Mouse (Mus musculus) CD4-positive helper T cell, adult 2 months (primary cell): ENCODE data around the gene Scaf8.

Experiments
- DNase-seq: peaks from one replicate; pipeline ENCODE4 v3.0.0-alpha.2; 2012; ENCODE audit warnings: low read depth, missing footprints, low spot score

Gene Scaf8

GRCm38 (mm10) chr17:3207529-3208240 is 92.9 kb downstream of the Scaf8 start:
- DNase-seq: no peak

- DNase-seq: no peak
Measured at GRCm38 (mm10) chr17:3208471-3208870, 93.7 kb downstream of the Scaf8 start.

GRCm38 (mm10) chr17:3209581-3209980 is 94.8 kb downstream of the Scaf8 start:
- peak; percentile 36 for DNase-seq

GRCm38 (mm10) chr17:3210134-3210533 is 95.4 kb downstream of the Scaf8 start:
- no peak for DNase-seq

GRCm38 (mm10) chr17:3212105-3212504 is 97.3 kb downstream of the Scaf8 start:
- DNase-seq: no peak

GRCm38 (mm10) chr17:3212886-3213285 is 98.1 kb downstream of the Scaf8 start:
- no peak for DNase-seq

- no peak for DNase-seq
Measured at GRCm38 (mm10) chr17:3214852-3215251, 100.1 kb downstream of the Scaf8 start.

- DNase-seq: no peak
Measured at GRCm38 (mm10) chr17:3217023-3217422, 102.3 kb downstream of the Scaf8 start.

GRCm38 (mm10) chr17:3218364-3218763 is 103.6 kb downstream of the Scaf8 start:
- no peak for DNase-seq

- DNase-seq: no peak
Measured at GRCm38 (mm10) chr17:3218916-3219315, 104.1 kb downstream of the Scaf8 start.

- DNase-seq: no peak
Measured at GRCm38 (mm10) chr17:3220201-3220600, 105.4 kb downstream of the Scaf8 start.

GRCm38 (mm10) chr17:3223071-3223470 is 108.3 kb downstream of the Scaf8 start:
- no peak for DNase-seq

- DNase-seq: no peak
Measured at GRCm38 (mm10) chr17:3223721-3224120, 108.9 kb downstream of the Scaf8 start.

GRCm38 (mm10) chr17:3224383-3225106 is 109.8 kb downstream of the Scaf8 start:
- peak; percentile 81 for DNase-seq

GRCm38 (mm10) chr17:3230231-3231000 is 115.6 kb downstream of the Scaf8 start:
- peak; percentile 57 for DNase-seq

GRCm38 (mm10) chr17:3232626-3233025 is 117.9 kb downstream of the Scaf8 start:
- no peak for DNase-seq

GRCm38 (mm10) chr17:3243672-3244071 is 128.9 kb downstream of the Scaf8 start:
- no peak for DNase-seq

GRCm38 (mm10) chr17:3244881-3245739 is 130.3 kb downstream of the Scaf8 start:
- DNase-seq: no peak

- DNase-seq: no peak
Measured at GRCm38 (mm10) chr17:3246665-3247370, 132.0 kb downstream of the Scaf8 start.
